Comparison of ENCODE assay signal across 20 mouse cellular contexts in genomic region chr5:24933760-24934159, GRCm38 (mm10).
DNase-seq lines count a peak whose midpoint lies in the region; ATAC-seq and TF ChIP-seq lines count a peak whose summit lies in the region.
"Had no signal": no experiment of that assay in that cellular context is flagged by ENCODE, and none has a peak within 500 bp of the region (broad histone marks: within the 10 kb centered on the region; RNA-seq: fewer than 3 reads in every experiment).

No protein-coding gene starts in this region.

- no peak overlapping the region for H3K27ac ChIP-seq in kidney, adult 2 months (ENCODE audit: insufficient read depth, low read depth, low read length)
- no peak overlapping the region for H3K27ac ChIP-seq in lung, postnatal 0 days (ENCODE audit: low read length)
- H3K27ac ChIP-seq: heart, embryonic 10.5 days; hindbrain, embryonic 15.5 days; limb, embryonic 12.5 days; midbrain, embryonic 15.5 days; stomach, embryonic 15.5 days had no signal

- peaks cover 12% of the 10 kb centered on the region; the same call in 1 of the 2 replicates for H3K4me1 ChIP-seq in kidney, adult 2 months (ENCODE audit: control insufficient read depth, insufficient read depth, low read length)
- H3K4me1 ChIP-seq in lung, postnatal 0 days (ENCODE audit: insufficient read depth, low read depth, low read length) = no peaks in the 10 kb centered on the region
- H3K4me1 ChIP-seq: hindbrain, embryonic 15.5 days; limb, embryonic 12.5 days; midbrain, embryonic 15.5 days had no signal

- 96% methylated on average over 1 of the region's 1 CpGs for WGBS in kidney, adult 2 months
- 97% methylated on average over 1 of the region's 1 CpGs for WGBS in lung, postnatal 0 days

- no peak overlapping the region for H3K9ac ChIP-seq in lung, postnatal 0 days (replicated peaks; ENCODE audit: low read depth)
- H3K9ac ChIP-seq: hindbrain, embryonic 15.5 days; limb, embryonic 12.5 days; midbrain, embryonic 15.5 days; stomach, embryonic 15.5 days had no signal

- H3K9me3 ChIP-seq in lung, postnatal 0 days (ENCODE audit: low read length) = no peaks in the 10 kb centered on the region
- H3K9me3 ChIP-seq: hindbrain, embryonic 15.5 days; midbrain, embryonic 15.5 days; stomach, embryonic 15.5 days had no signal

- 0 out of 2 replicates have a peak, but pooled peaks have one; percentile 10 for TF ChIP-seq CTCF in kidney, adult 2 months (conservative IDR thresholded peaks at IDR 0.05; ENCODE audit: insufficient read depth, insufficient read length, low read depth, low read length)
- TF ChIP-seq CTCF in lung, postnatal 0 days (IDR thresholded peaks at IDR 0.05) = peak; percentile 28

- TF ChIP-seq POLR2A in kidney, adult 2 months (IDR thresholded peaks at IDR 0.05; ENCODE audit: low read depth, low read length) = no peak

- H3K4me2 ChIP-seq in lung, postnatal 0 days (replicated peaks; ENCODE audit: low read depth, low read length) = no peak overlapping the region
- H3K4me2 ChIP-seq: hindbrain, embryonic 15.5 days; limb, embryonic 12.5 days; midbrain, embryonic 15.5 days; stomach, embryonic 15.5 days had no signal

- no peak for DNase-seq in kidney, adult 2 months
- no peak for DNase-seq in kidney, postnatal 10 days
- no peak for DNase-seq in lung, postnatal 0 days (ENCODE audit: low spot score)
- DNase-seq in lung, postnatal 10 days = no peak
- peak; percentile 17 for DNase-seq in NIH3T3 (ENCODE audit: low read depth)
- DNase-seq in retina, embryonic 14.5 days (ENCODE audit: low spot score) = no peak
- DNase-seq: adrenal gland, adult 2 months; cerebellum, adult 11 months; cerebellum, postnatal 14 days; gastrocnemius, postnatal 25 days; heart, postnatal 36 days; kidney, adult 9 months; lung, adult 2 months; spleen, adult 18-20 months had no signal

- no peaks in the 10 kb centered on the region for H3K36me3 ChIP-seq in kidney, adult 2 months (ENCODE audit: control insufficient read depth, insufficient read depth, low read length)
- H3K36me3 ChIP-seq in lung, postnatal 0 days (ENCODE audit: insufficient read depth, low read length) = no peaks in the 10 kb centered on the region
- H3K36me3 ChIP-seq: hindbrain, embryonic 15.5 days; limb, embryonic 12.5 days; midbrain, embryonic 15.5 days; stomach, embryonic 15.5 days had no signal

- H3K4me3 ChIP-seq in kidney, adult 2 months (ENCODE audit: insufficient read depth, low read depth, low read length) = no peak overlapping the region
- H3K4me3 ChIP-seq in lung, postnatal 0 days (ENCODE audit: low read depth, low read length) = no peak overlapping the region
- H3K4me3 ChIP-seq: heart, embryonic 10.5 days; hindbrain, embryonic 15.5 days; limb, embryonic 12.5 days; midbrain, embryonic 15.5 days; stomach, embryonic 15.5 days had no signal

- no peaks in the 10 kb centered on the region for H3K27me3 ChIP-seq in kidney, adult 2 months (replicated peaks; ENCODE audit: control insufficient read depth, insufficient read depth, low read length)
- H3K27me3 ChIP-seq in lung, postnatal 0 days (replicated peaks; ENCODE audit: insufficient read depth, low read length) = no peaks in the 10 kb centered on the region
- H3K27me3 ChIP-seq: hindbrain, embryonic 15.5 days; limb, embryonic 12.5 days; midbrain, embryonic 15.5 days; stomach, embryonic 15.5 days had no signal

- ATAC-seq in lung, postnatal 0 days = no peak
- ATAC-seq in megakaryocyte, adult 5-6 weeks (ENCODE audit: poor library complexity, severe bottlenecking) = no peak
- ATAC-seq: midbrain, embryonic 15.5 days had no signal

- no peak for TF ChIP-seq EP300 in lung, postnatal 0 days (IDR thresholded peaks at IDR 0.05)
